20 mouse cellular contexts compared by ENCODE assay signal in the genomic region with DNA sequence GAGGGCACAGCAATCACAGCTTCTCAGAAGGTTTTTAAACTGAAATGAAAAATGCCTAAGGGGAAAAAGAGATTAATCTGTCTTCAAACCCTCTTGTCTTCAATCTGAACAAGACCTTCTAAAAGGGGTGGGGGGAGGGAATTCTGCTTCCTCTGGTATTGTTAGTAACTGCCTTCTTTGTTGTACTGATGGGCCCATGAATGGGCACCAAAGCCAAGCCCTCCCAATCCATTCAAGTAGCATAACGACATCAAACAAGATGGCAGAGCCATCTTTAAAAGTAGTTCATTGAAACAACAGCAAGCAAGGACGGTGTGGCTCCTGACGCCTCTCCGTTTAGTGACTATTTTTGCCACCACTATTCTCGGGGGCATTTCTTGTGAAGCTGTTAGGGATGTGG.
"Had no signal": no experiment of that assay in that cellular context is flagged by ENCODE, and none has a peak within 500 bp of the region (broad histone marks: within the 10 kb centered on the region; RNA-seq: fewer than 3 reads in every experiment).

No protein-coding gene starts in this region.

- H3K9me3 ChIP-seq: liver, embryonic 15.5 days; lung, embryonic 15.5 days; midbrain, embryonic 13.5 days; midbrain, embryonic 15.5 days; neural tube, embryonic 13.5 days; neural tube, embryonic 15.5 days had no signal

- H3K4me1 ChIP-seq: liver, embryonic 15.5 days; megakaryocyte, embryonic 14.5 days; midbrain, embryonic 13.5 days; neural tube, embryonic 15.5 days had no signal

- H3K4me3 ChIP-seq: liver, embryonic 15.5 days; lung, embryonic 15.5 days; megakaryocyte, embryonic 14.5 days; midbrain, embryonic 13.5 days; midbrain, embryonic 15.5 days; neural tube, embryonic 13.5 days; neural tube, embryonic 15.5 days had no signal

- DNase-seq: liver, postnatal 0 days; lung, adult 2 months; lung, postnatal 14 days; lung, postnatal 36 days; retina, postnatal 1 day; right cerebral cortex, adult 18-20 months; right cerebral cortex, postnatal 25 days; right cerebral cortex, postnatal 4 days; spleen, adult 18-20 months; thymus, adult 18-20 months; thymus, postnatal 14 days; thymus, postnatal 4 days had no signal

- H3K36me3 ChIP-seq: liver, embryonic 15.5 days; lung, embryonic 15.5 days; midbrain, embryonic 13.5 days; midbrain, embryonic 15.5 days; neural tube, embryonic 13.5 days; neural tube, embryonic 15.5 days had no signal

- H3K27ac ChIP-seq: liver, embryonic 15.5 days; lung, embryonic 15.5 days; macrophage; midbrain, embryonic 13.5 days; midbrain, embryonic 15.5 days; neural tube, embryonic 13.5 days; neural tube, embryonic 15.5 days had no signal

- H3K9ac ChIP-seq: liver, embryonic 15.5 days; liver, postnatal 0 days; lung, embryonic 15.5 days; midbrain, embryonic 13.5 days; midbrain, embryonic 15.5 days; neural tube, embryonic 13.5 days; neural tube, embryonic 15.5 days had no signal
